Mouse (Mus musculus) bone marrow macrophage, adult 2 months (primary cell): ENCODE data around the gene Vsig2.

Source experiments
- CTCF ChIP-seq: IDR thresholded peaks from 2 replicates; pipeline ENCODE4 v1.5.1; 2012; ENCODE audit warnings: low read depth, mild to moderate bottlenecking, low read length, moderate library complexity
- POLR2A ChIP-seq: IDR thresholded peaks from 2 replicates; pipeline ENCODE4 v1.6.1; 2012; ENCODE audit warnings: mild to moderate bottlenecking, low read depth, low read length, borderline replicate concordance

- TF ChIP-seq POLR2A = no peak
- TF ChIP-seq CTCF = no peak
Observed at GRCm38 (mm10) chr9:37530888-37531705, 8.0 kb upstream of the Vsig2 start.
